In the genomic region with DNA sequence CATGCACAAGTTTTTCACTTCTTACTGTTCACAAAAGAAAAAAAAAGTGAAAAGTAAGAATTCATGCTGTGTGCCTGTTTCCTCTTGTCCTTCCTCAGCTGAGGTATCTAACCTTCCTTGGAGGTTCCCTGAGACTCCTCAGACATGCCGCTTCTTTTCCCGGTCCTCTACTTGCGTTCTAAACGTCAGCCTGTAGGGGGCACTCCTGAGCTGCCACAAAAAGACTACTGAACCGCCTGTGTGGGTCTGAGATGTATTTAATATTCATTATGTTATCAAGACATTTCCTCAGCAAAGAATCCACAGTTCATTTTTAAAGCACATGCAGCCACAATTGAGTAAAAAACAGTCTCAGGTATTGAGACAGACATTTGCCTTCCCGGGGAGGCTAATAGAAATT, we compare ENCODE assay signal across 8 mouse cellular contexts.
DNase-seq lines count a peak whose midpoint lies in the region; ATAC-seq and TF ChIP-seq lines count a peak whose summit lies in the region.

No protein-coding gene starts in this region.

- no peaks in the 10 kb centered on the region for H3K36me3 ChIP-seq in heart, postnatal 0 days (replicated peaks; ENCODE audit: control insufficient read depth, insufficient read depth, low read length)
- H3K36me3 ChIP-seq in heart, embryonic 12.5 days, result no peaks in the 10 kb centered on the region
- no peaks in the 10 kb centered on the region for H3K36me3 ChIP-seq in embryonic facial prominence, embryonic 11.5 days (replicated peaks; ENCODE audit: control insufficient read depth, insufficient read depth, low read depth, low read length)
- H3K36me3 ChIP-seq in hindbrain, embryonic 14.5 days (replicated peaks; ENCODE audit: control insufficient read depth, insufficient read depth), result no peaks in the 10 kb centered on the region
- H3K36me3 ChIP-seq in midbrain, embryonic 14.5 days (ENCODE audit: control insufficient read depth, insufficient read depth, low read length), result no peaks in the 10 kb centered on the region

- no peak for TF ChIP-seq EP300 in heart, postnatal 0 days (IDR thresholded peaks at IDR 0.05; ENCODE audit: low read depth)

- 19% methylated on average over 6 of the region's 6 CpGs for WGBS in heart, postnatal 0 days
- WGBS in heart, embryonic 12.5 days, result 22% methylated on average over 6 of the region's 6 CpGs
- WGBS in bone marrow, adult 2 months, result 19% methylated on average over 6 of the region's 6 CpGs
- 20% methylated on average over 6 of the region's 6 CpGs for WGBS in embryonic facial prominence, embryonic 11.5 days
- WGBS in hindbrain, embryonic 14.5 days, result 15% methylated on average over 6 of the region's 6 CpGs
- 21% methylated on average over 6 of the region's 6 CpGs for WGBS in midbrain, embryonic 14.5 days

- DNase-seq in heart, postnatal 0 days (ENCODE audit: low spot score), result peak; percentile 36
- DNase-seq in embryonic facial prominence, embryonic 11.5 days (ENCODE audit: low spot score), result peak; percentile 80
- DNase-seq in hindbrain, embryonic 14.5 days (ENCODE audit: low spot score), result peak; percentile 91
- DNase-seq in left cerebral cortex, postnatal 10 days (ENCODE audit: extremely low spot score in 1 of 2, low spot score in 2 of 2), result peak; percentile 72 to 85
- DNase-seq in midbrain, embryonic 14.5 days, result peak; percentile 88
- peak; percentile 78 for DNase-seq in testis, postnatal 10 days (ENCODE audit: low spot score)

- H3K9ac ChIP-seq in heart, postnatal 0 days (replicated peaks; ENCODE audit: low read depth, low read length), result no peak overlapping the region
- no peak overlapping the region for H3K9ac ChIP-seq in heart, embryonic 12.5 days
- H3K9ac ChIP-seq in embryonic facial prominence, embryonic 11.5 days (replicated peaks; ENCODE audit: low read length), result no peak overlapping the region
- H3K9ac ChIP-seq in hindbrain, embryonic 14.5 days, result no peak overlapping the region
- no peak overlapping the region for H3K9ac ChIP-seq in midbrain, embryonic 14.5 days (replicated peaks; ENCODE audit: low read length)

- H3K4me1 ChIP-seq in heart, postnatal 0 days (ENCODE audit: control insufficient read depth, insufficient read depth), result no peaks in the 10 kb centered on the region
- H3K4me1 ChIP-seq in heart, embryonic 12.5 days (replicated peaks), result no peaks in the 10 kb centered on the region
- H3K4me1 ChIP-seq in bone marrow, adult 2 months (ENCODE audit: control insufficient read depth, insufficient read depth, low read length), result no peaks in the 10 kb centered on the region
- H3K4me1 ChIP-seq in embryonic facial prominence, embryonic 11.5 days (ENCODE audit: control insufficient read depth, insufficient read depth, low read length), result no peaks in the 10 kb centered on the region
- H3K4me1 ChIP-seq in hindbrain, embryonic 14.5 days (replicated peaks; ENCODE audit: control insufficient read depth, insufficient read depth, low read length), result no peaks in the 10 kb centered on the region
- H3K4me1 ChIP-seq in midbrain, embryonic 14.5 days (ENCODE audit: control insufficient read depth, insufficient read depth, low read length), result no peaks in the 10 kb centered on the region

- peak; percentile 80 for TF ChIP-seq CTCF in heart, postnatal 0 days (IDR thresholded peaks at IDR 0.05; ENCODE audit: low read depth)
- peak; percentile 33; the same call in 1 of the 2 replicates for TF ChIP-seq CTCF in bone marrow, adult 2 months (IDR thresholded peaks at IDR 0.05; ENCODE audit: control insufficient read depth, insufficient read depth, low read length)

- TF ChIP-seq POLR2A in bone marrow, adult 2 months (IDR thresholded peaks at IDR 0.05; ENCODE audit: borderline replicate concordance, control insufficient read depth, low read depth, low read length), result no peak

- no peak overlapping the region for H3K27ac ChIP-seq in heart, postnatal 0 days (ENCODE audit: low read depth)
- no peak overlapping the region for H3K27ac ChIP-seq in heart, embryonic 12.5 days (ENCODE audit: poor library complexity, severe bottlenecking)
- no peak overlapping the region for H3K27ac ChIP-seq in bone marrow, adult 2 months (ENCODE audit: control insufficient read depth, insufficient read depth, low read depth, low read length, poor library complexity)
- H3K27ac ChIP-seq in embryonic facial prominence, embryonic 11.5 days (replicated peaks; ENCODE audit: low read depth, low read length), result no peak overlapping the region
- no peak overlapping the region for H3K27ac ChIP-seq in hindbrain, embryonic 14.5 days
- no peak overlapping the region for H3K27ac ChIP-seq in midbrain, embryonic 14.5 days (replicated peaks; ENCODE audit: low read depth, low read length)

- H3K27me3 ChIP-seq in heart, postnatal 0 days (ENCODE audit: control insufficient read depth, insufficient read depth, low read length), result no peaks in the 10 kb centered on the region
- no peaks in the 10 kb centered on the region for H3K27me3 ChIP-seq in heart, embryonic 12.5 days (replicated peaks)
- no peaks in the 10 kb centered on the region for H3K27me3 ChIP-seq in embryonic facial prominence, embryonic 11.5 days (ENCODE audit: control insufficient read depth, insufficient read depth, low read length)
- no peaks in the 10 kb centered on the region for H3K27me3 ChIP-seq in hindbrain, embryonic 14.5 days (ENCODE audit: control insufficient read depth, insufficient read depth, low read length)
- H3K27me3 ChIP-seq in midbrain, embryonic 14.5 days (ENCODE audit: control insufficient read depth, insufficient read depth, low read length), result no peaks in the 10 kb centered on the region; the same call in 1 of the 2 replicates

- no peak overlapping the region for H3K4me3 ChIP-seq in heart, postnatal 0 days (ENCODE audit: low read depth, low read length)
- no peak overlapping the region for H3K4me3 ChIP-seq in heart, embryonic 12.5 days
- H3K4me3 ChIP-seq in bone marrow, adult 2 months (replicated peaks; ENCODE audit: control insufficient read depth, low read depth, low read length), result no peak overlapping the region
- no peak overlapping the region for H3K4me3 ChIP-seq in embryonic facial prominence, embryonic 11.5 days (ENCODE audit: low read depth, low read length)
- H3K4me3 ChIP-seq in hindbrain, embryonic 14.5 days (replicated peaks; ENCODE audit: low read length), result no peak overlapping the region
- H3K4me3 ChIP-seq in midbrain, embryonic 14.5 days (replicated peaks; ENCODE audit: low read depth, low read length), result no peak overlapping the region

- no peaks in the 10 kb centered on the region for H3K9me3 ChIP-seq in heart, postnatal 0 days (replicated peaks; ENCODE audit: control insufficient read depth, low read length)
- no peaks in the 10 kb centered on the region for H3K9me3 ChIP-seq in heart, embryonic 12.5 days (replicated peaks)
- H3K9me3 ChIP-seq in embryonic facial prominence, embryonic 11.5 days (replicated peaks; ENCODE audit: control insufficient read depth, low read length), result no peaks in the 10 kb centered on the region
- no peaks in the 10 kb centered on the region for H3K9me3 ChIP-seq in hindbrain, embryonic 14.5 days (ENCODE audit: control insufficient read depth, low read length)
- H3K9me3 ChIP-seq in midbrain, embryonic 14.5 days (ENCODE audit: control insufficient read depth, low read length), result no peaks in the 10 kb centered on the region

- ATAC-seq in heart, postnatal 0 days (ENCODE audit: insufficient read depth, low read depth), result no peak
- no peak for ATAC-seq in heart, embryonic 12.5 days (ENCODE audit: insufficient number of reproducible peaks, low FRiP score)
- ATAC-seq in embryonic facial prominence, embryonic 11.5 days (replicated peaks; ENCODE audit: insufficient number of reproducible peaks, low FRiP score, low TSS enrichment, low read depth), result 0 out of 2 replicates have a peak, but pooled peaks have one; percentile 39
- ATAC-seq in hindbrain, embryonic 14.5 days (ENCODE audit: low FRiP score), result peak; percentile 83; the same call in 1 of the 2 replicates
- ATAC-seq in midbrain, embryonic 14.5 days (ENCODE audit: low FRiP score, low TSS enrichment), result peak; percentile 71; the same call in 1 of the 2 replicates

- intact Hi-C loops in left cerebral cortex, postnatal 10 days (cut with DNase I), result loop anchor here (2.0 to 10.0 kb wide), 3 partner anchors 285 to 1245 kb away; no protein-coding TSS in a partner anchor

- no peak overlapping the region for H3K4me2 ChIP-seq in heart, postnatal 0 days (ENCODE audit: low read depth, low read length)
- H3K4me2 ChIP-seq in heart, embryonic 12.5 days, result no peak overlapping the region
- no peak overlapping the region for H3K4me2 ChIP-seq in embryonic facial prominence, embryonic 11.5 days (ENCODE audit: low read depth, low read length)
- H3K4me2 ChIP-seq in hindbrain, embryonic 14.5 days (replicated peaks), result no peak overlapping the region
- no peak overlapping the region for H3K4me2 ChIP-seq in midbrain, embryonic 14.5 days (ENCODE audit: low read length)

Comparison
In these comparisons a context has a peak if more than half of its experiments do, and no peak if none do; other contexts are left out.
1. ATAC-seq: peak in embryonic facial prominence, embryonic 11.5 days (single experiment), hindbrain, embryonic 14.5 days (single experiment) and midbrain, embryonic 14.5 days (single experiment); none in heart, postnatal 0 days (single experiment) and heart, embryonic 12.5 days (single experiment).
2. DNase-seq: peak in every context shown above with its lines; median percentile 91 in hindbrain, embryonic 14.5 days; 88 in midbrain, embryonic 14.5 days; 80 in embryonic facial prominence, embryonic 11.5 days; 78 in left cerebral cortex, postnatal 10 days; 78 in testis, postnatal 10 days; 36 in heart, postnatal 0 days.